Mouse (Mus musculus): Measurements from ENCODE around the gene Nxf1.

Gene Nxf1

DNA sequence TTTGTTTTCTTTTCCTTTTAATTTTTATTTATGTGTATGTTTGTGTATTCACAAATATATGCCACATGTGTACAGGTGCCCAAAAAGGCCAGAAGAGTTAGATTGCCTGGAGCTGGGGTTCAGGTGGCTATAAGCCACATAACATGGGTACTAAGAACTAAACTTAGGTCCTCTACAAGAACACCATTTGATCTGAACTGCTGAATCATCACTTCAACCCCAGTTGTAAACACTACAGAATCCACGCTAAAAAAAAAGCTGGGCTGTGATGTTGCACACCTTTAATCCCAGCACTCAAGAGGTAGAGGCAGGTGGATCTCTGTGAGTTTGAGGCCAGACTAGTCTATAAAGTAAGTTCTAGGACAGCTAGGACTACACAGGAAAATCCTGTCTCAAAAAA, 35.5 kb upstream of the Nxf1 start:
- no peak for TF ChIP-seq GATA4 (IDR thresholded peaks at IDR 0.05; ENCODE audit: insufficient replicate concordance, low read length)

DNA sequence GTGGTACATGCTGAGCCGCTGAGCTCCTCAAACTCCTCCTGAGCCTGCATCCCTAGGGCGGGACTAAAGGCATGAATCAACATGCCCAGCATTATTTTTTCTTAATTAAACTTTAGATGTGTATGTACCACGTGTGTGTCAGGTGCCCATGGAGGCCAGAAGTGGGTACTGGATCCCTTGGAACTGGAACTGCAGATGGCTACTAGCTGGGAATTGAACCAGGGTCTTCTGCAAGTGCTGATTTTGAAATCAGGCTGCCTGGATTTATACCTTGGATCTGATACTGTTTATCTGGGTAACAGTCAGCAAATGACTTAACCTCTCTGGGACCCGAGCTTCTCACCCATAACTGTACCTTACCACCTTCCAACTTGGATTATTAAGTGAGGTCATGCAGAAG, 34.9 kb upstream of the Nxf1 start:
- TF ChIP-seq GATA4 (IDR thresholded peaks at IDR 0.05; ENCODE audit: insufficient replicate concordance, low read length) = no peak

DNA sequence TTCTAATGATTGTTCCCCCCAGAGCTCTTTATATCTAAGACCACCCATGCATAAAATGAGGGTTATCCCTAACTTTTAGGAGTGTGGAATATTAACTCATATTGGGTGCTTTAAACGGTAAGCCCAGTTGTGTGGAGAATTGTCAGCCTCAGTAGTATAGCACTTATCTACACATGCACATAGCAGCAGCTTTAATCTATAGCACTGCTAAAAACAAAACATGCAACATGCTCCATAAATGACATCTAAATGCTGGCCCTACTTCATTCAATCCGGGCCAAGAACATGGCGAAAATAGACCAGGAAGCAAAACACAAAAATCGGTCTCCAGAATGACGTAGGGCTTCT, 34.3 kb upstream of the Nxf1 start:
- TF ChIP-seq GATA4 (IDR thresholded peaks at IDR 0.05; ENCODE audit: insufficient replicate concordance, low read length) = no peak

DNA sequence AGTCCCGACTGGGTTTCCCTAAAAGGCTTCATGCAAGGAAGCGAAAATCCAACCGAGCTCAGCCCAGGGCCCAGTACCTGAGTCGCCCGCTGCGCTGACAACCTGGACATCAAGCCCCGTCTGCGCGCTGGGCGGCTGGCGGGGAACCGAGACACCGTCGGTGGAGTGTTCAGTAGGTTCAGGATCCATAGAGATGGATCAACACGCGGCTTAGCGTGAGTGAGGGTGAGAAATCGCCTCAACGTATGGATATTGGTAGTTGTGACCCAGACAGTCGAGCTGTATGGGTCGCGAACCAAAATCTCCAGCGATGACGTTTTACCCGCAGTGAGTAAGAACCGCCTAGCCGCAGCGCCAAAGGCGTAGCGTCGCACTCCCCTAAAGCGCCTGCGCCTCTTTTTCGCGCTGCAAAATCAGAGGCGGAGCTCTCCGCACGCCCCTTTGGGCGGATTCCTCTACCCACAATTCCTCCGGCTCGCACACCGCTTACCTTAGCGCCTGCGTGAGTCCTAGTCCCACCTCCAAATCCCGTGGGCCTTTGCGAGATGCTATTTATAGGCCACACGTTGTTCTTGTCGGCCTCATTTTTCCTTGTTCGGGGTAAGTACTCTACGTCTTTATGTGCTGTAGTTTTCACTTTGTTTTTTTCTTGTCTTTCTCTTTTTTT, 33.8 kb upstream of the Nxf1 start, which contains the start of gene Slc3a2:
TSS of gene Slc3a2 (minus strand) at position 463 of the 667 bp plus-strand sequence.
- TF ChIP-seq GATA4 (IDR thresholded peaks at IDR 0.05; ENCODE audit: insufficient replicate concordance, low read length) = no peak

DNA sequence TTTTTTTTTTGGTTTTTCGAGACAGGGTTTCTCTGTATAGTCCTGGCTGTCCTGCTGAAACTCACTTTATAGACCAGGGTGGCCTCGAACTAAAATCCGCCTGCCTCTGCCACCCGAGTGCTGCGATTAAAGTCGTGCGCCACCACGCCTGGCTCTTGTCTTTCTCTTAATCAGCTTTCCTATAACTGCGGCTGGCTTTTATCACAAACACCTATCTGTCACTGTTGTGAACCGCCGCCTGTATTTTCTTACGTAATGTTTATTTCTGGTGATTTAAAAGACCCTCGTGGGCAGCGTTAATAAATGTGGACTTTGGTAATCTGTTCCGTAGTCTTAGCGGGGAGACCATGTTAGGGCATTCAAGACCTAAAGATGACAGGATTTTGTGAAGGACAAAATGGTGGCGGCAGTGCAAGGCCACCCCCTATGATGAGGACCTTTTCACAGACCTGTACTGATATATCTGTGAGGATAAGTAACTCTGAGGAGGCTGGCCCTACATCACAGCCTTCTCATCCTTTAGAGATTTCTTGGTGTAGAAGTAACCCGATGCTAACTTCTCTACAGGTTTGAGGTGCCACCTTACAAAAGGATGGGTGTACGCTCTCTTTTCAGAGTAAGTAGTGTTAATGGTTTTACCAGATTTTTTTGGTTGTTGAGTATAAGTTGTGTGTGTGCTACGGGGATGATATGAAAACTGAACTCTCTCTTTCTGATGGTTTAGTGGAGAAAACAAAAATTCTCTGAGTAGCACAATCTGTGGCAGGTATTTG, 33.1 kb upstream of the Nxf1 start:
- no peak for TF ChIP-seq GATA4 (IDR thresholded peaks at IDR 0.05; ENCODE audit: insufficient replicate concordance, low read length)

DNA sequence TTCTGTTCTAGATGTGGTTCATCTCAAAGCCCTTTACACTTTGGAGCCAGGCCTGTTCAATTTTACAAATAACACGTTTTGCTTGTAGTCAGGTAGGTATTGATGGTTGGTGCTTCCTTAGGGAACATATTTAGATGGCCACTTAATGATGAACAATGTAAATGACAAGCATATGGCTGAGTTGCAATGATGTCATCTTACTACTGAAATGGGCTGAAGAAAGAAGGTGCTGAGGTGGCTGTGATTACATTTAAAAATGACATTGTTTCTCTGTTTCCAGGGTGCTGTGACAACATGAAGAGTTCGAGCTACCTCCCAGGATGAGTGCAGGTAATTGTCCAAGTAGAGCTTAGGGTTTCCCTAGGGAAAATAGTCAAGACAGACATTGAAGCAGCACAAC, 32.5 kb upstream of the Nxf1 start:
- no peak for TF ChIP-seq GATA4 (IDR thresholded peaks at IDR 0.05; ENCODE audit: insufficient replicate concordance, low read length)

DNA sequence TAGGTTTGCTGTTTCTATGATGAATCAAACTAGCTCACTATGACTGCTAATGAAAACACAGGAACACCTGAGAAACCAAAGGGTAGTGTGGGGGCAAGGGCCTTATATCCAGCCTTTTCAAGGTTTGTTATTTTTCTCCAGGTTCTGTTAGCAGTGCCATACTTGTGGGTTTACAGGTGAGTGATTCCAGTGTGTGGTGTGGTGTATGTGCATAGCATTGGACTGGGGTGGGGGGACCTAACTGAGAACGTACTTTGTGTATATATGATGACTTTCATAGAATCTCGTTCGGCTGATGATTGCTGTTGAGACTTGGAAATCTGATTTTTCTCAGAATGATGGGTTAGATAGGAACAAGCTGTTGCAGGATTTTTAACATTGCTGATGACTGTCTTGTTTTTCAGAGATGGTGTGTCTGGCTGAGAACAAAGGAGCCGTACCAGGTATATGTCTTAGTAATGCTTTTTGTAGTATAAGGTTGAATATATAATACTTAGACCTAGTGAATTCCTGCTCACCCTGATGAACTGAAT, 31.7 kb upstream of the Nxf1 start:
- TF ChIP-seq GATA4 (IDR thresholded peaks at IDR 0.05; ENCODE audit: insufficient replicate concordance, low read length) = no peak

DNA sequence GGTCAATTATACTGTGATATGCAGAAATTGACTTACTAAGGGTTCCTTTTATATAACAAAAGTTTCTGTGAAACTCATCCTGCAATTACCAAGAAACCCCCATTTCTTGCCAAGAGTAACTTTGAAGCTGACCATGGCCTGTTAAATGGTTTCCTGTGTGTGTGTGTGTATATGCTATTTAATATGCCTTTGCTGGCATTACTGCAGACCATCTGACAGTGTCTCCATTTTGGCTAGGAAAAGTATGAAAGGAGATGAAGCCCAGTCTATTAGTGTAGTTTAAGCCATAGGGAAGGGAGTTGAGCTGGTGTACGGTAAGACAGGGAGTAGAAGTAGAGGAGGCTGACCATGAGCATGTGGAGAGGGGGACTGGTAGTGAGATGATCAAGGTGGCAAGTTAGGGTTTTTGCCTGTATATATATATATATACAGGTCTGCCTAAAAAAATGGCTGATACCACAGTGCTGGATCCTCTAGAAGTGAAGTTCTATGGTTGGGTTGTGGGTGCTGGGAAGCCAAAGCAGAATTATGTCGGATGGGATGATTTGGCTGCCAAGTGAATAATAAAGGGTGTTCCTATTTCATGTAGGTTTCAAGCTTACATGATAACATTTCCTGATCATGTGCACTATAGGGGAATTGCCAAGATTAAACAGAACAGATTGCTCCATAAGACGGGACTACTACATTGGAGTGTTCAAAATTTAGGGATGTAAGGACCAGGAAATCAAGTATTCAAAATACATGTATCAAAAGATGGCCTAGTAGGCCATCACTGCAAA, 30.1 kb upstream of the Nxf1 start:
- TF ChIP-seq GATA4 (IDR thresholded peaks at IDR 0.05; ENCODE audit: insufficient replicate concordance, low read length) = no peak

DNA sequence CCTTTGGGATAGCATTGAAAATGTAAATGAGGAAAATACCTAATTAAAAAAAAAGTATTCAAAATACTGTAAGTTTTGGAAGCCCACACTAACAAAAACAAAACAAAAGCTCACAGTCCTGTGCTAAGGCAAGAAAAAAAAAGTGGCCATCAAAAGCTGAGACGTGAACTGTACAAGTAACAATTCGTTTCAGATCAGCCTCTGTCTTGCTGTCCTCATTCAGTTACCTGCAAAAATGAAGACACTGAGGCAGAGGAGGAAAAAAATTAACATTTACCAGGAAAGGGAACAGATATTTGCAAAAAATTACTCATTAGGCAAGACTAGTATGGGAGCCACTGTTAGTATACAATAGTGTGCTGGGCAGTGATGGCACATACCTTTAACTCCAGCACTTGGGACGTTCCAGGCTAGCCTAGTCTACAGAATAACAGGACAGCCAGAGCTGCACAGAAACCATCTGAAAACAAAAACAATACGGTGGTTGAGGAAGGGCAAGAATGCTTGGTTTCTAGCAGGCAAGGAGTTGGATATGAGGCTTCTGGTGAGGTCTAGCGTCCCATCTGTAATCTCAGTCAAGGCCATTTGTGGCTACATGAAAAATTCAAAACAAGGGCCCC, 29.3 kb upstream of the Nxf1 start:
- TF ChIP-seq GATA4 (IDR thresholded peaks at IDR 0.05; ENCODE audit: insufficient replicate concordance, low read length) = no peak

DNA sequence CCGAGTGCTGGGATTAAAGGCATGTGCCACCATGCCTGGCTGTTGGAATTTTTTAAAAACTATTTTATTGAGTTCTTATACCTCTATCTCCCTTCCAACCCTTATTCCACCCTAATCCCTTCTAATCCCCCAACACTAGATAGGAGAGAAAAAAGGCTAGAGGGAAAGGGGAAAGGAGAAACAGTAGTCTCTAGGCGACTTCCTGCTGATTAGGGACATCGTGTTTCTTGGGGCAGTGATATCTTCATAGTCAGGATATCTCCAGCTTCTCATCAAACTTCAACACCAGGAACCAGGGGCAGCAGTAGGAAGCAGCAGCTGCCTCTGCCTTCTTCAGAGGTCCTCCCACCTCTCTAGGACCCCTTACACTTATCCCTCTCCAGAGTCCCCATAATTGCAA, 22.5 kb upstream of the Nxf1 start:
- no peak for TF ChIP-seq GATA4 (IDR thresholded peaks at IDR 0.05; ENCODE audit: insufficient replicate concordance, low read length)

DNA sequence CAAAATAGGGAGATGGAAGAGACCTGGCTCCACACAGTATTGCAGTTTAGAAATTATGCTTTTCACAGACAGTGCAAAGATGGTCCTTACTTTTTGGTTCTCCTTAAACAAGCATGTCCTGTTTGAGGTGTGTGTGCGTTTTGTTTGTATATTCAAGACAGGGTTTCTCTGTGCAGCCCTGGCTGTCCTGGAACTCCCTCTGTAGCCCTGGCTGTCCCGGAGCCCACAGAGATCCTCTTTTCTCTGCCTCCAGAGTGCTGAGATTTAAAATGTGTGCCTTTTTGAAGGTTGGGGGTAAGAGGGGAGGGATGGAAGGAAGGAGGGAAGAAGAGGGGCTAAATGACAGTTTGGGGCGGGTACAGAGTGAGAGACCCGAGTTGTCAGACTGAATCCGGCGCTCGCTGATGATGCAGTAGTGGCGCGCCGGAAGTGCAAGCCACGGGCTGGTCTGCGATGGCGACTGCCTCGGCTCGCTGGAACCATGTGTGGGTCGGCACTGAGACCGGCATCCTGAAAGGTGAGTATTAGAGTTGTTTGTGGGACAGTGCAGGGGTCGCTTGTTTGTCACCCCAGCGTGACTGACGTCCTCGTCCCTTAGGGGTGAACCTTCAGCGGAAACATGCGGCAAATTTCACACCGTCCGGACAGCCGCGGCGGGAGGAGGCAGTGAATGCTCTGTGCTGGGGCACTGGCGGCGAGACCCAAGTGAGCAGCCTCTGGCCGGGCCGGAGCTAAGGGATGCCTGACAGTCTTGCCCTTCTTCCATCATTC, 21.3 kb upstream of the Nxf1 start, which contains the start of gene Wdr74:
TSS of gene Wdr74 (plus strand) at position 439 of the 771 bp plus-strand sequence.
- no peak; the same call in 1 of the 2 replicates for TF ChIP-seq GATA4 (IDR thresholded peaks at IDR 0.05; ENCODE audit: insufficient replicate concordance, low read length)

DNA sequence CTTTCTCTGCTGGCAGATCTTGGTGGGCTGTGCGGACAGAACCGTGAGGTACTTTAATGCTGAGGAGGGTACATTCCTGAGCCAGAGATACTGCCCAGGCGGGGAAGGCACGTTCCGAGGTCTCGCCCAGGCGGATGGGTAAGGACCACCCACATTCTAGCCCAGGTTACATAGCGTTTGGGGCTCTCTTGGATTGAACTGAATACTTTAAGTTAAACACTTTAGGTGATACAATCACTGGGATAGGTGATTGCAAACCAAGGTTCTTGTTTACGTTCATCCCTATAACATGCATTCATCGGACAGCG, 20.8 kb upstream of the Nxf1 start:
- TF ChIP-seq GATA4 (IDR thresholded peaks at IDR 0.05; ENCODE audit: insufficient replicate concordance, low read length) = no peak

DNA sequence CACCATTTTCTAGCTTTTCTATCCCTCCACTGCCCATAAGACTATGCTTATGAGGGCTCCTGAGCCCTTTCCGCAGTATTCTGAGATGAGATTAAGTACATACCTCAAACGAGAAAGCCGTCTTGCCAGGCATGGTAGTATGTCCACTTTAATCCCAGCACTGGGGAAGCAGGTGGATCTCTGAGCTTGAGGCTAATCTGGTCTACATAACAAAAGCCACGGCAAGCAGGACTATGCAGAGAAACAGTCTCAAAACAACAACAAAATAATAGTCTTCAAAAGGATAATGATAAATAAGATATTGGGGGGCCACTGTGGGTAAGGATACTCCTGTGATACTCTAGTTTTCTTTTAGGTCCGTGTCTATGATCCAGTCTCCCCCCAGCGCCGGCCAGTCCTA, 18.0 kb upstream of the Nxf1 start:
- TF ChIP-seq GATA4 (IDR thresholded peaks at IDR 0.05; ENCODE audit: insufficient replicate concordance, low read length) = no peak

DNA sequence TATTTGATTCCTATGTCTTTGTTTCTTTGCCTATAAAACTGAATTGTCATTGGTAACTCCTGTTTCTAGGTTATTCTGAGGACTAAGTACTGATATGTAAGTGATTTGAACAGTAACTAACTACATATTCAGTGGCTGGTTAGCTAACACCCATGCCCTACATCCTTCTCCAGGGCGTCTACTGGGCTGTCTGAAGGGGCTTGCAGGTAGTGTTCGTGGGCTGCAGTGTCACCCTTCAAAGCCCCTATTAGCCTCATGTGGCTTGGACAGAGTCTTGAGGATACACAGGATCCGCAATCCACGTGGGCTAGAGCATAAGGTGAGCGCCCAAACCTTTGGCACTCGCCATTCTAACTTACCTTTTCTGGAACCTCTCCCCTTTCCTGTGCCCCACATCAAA, 17.2 kb upstream of the Nxf1 start:
- no peak for TF ChIP-seq GATA4 (IDR thresholded peaks at IDR 0.05; ENCODE audit: insufficient replicate concordance, low read length)

DNA sequence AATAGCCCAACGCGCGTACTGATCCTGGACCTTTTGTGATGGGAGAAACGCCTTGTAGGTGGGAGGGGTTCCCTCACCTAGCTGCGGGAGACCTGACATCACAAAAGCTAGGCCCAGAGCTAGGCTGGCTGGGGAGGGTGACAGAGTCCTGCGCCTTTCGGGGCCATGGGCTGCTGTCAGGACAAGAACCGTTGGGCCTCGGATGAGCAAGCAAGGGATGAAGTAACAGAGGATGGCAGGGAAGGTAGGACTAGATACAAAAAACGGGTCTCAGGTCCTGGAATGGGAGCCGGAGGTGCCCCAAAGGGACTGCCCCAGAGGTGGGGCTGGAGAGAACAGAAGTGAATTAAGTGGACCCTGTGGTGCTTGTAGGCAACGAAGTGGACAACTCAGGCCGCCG, 16.3 kb upstream of the Nxf1 start, which contains the start of gene 1700092M07Rik:
TSS of gene 1700092M07Rik (plus strand) at position 116 of the 400 bp plus-strand sequence.
- TF ChIP-seq GATA4 (IDR thresholded peaks at IDR 0.05; ENCODE audit: insufficient replicate concordance, low read length) = no peak
